Mouse (Mus musculus) midbrain, postnatal 0 days (tissue): Measurements from ENCODE around the gene Vmac. TPM values are rescaled to one million over a fixed set of nuclear protein-coding genes. Genes with fewer than 3 reads are reported as not detected.
A peak's percentile ranks its signal among the peaks of the same experiment; 100 is the strongest.

Experiments used
- ATAC-seq: fragments of 200-750 bp; cut with Nextera tagmentation; 2 replicates; pipeline ENCODE4 v1.8.0; 2017; ENCODE audit warnings: moderate number of reproducible peaks, mild to moderate bottlenecking, moderate TSS enrichment, moderate library complexity; ENCODE audit not compliant: low FRiP score
- DNase-seq: peaks from one replicate; pipeline ENCODE4 v3.0.0-alpha.2; 2015; ENCODE audit warnings: low spot score
- H3K27ac ChIP-seq: fragments of 300-500 bp; sonication (generic); 2 replicates; pipeline ENCODE4 v1.5.1; 2014; ENCODE audit warnings: low read depth, mild to moderate bottlenecking, low read length, mixed read lengths
- H3K27me3 ChIP-seq: fragments of 300-500 bp; sonication (generic); 2 replicates; pipeline ENCODE4 v1.6.1; 2014; ENCODE audit warnings: low read length, control low read depth, mixed read lengths; ENCODE audit not compliant: insufficient read depth
- H3K36me3 ChIP-seq: fragments of 300-500 bp; sonication (generic); 2 replicates; pipeline ENCODE4 v1.6.1; 2014; ENCODE audit warnings: low read length, control low read depth, mixed read lengths; ENCODE audit not compliant: insufficient read depth
- H3K4me1 ChIP-seq: fragments of 300-500 bp; sonication (generic); 2 replicates; pipeline ENCODE4 v1.6.1; 2014; ENCODE audit warnings: mild to moderate bottlenecking, control low read depth, antibody characterized with exemption, low read length, mixed read lengths; ENCODE audit not compliant: insufficient read depth
- H3K4me2 ChIP-seq: fragments of 300-500 bp; sonication (generic); 2 replicates; pipeline ENCODE4 v1.6.1; 2014; ENCODE audit warnings: low read depth, mild to moderate bottlenecking, low read length, mixed read lengths; ENCODE audit not compliant: poor library complexity, severe bottlenecking
- H3K4me3 ChIP-seq: fragments of 300-500 bp; sonication (generic); 2 replicates; pipeline ENCODE4 v1.5.1; 2014; ENCODE audit warnings: low read depth, mild to moderate bottlenecking, low read length, moderate library complexity
- H3K9ac ChIP-seq: fragments of 300-500 bp; sonication (generic); replicated peaks from 2 replicates; pipeline ENCODE4 v1.6.1; 2014; ENCODE audit warnings: mild to moderate bottlenecking, low read length, moderate library complexity, mixed read lengths; ENCODE audit not compliant: poor library complexity, severe bottlenecking
- H3K9me3 ChIP-seq: fragments of 300-500 bp; sonication (generic); 2 replicates; pipeline ENCODE4 v1.6.1; 2016; ENCODE audit warnings: low read length, control low read depth
- CTCF ChIP-seq: IDR thresholded peaks from 2 replicates; pipeline ENCODE4 v1.5.1; 2016; ENCODE audit warnings: antibody characterized with exemption, mild to moderate bottlenecking
- WGBS: fragments of 180-500 bp; shearing (Covaris S2); extraction: QIAGEN DNeasy Blood & Tissue Kit; methylation state at CpG from one replicate; pipeline ENCODE4 v1.1.7; 2014; 5-methylcytosine and 5-hydroxymethylcytosine counted together
- polyA plus RNA-seq: library from polyadenylated mRNA; unstranded; fragments of >200 nt; fragmentation: Nextera tagmentation; extraction: Ambion mirVana; gene quantifications from 2 replicates; pipeline ENCODE4 v1.2.1, GENCODE M21; 2015
- total RNA-seq: library from RNA; depleted of rRNA; stranded (reverse); fragments of >200 nt; gene quantifications from 2 replicates; pipeline ENCODE4 v1.2.3, GENCODE M21; 2014

Gene Vmac
- total and polyA plus RNA-seq, 2 experiments from 2014 or later, result 19.8 to 36.9 TPM

DNA sequence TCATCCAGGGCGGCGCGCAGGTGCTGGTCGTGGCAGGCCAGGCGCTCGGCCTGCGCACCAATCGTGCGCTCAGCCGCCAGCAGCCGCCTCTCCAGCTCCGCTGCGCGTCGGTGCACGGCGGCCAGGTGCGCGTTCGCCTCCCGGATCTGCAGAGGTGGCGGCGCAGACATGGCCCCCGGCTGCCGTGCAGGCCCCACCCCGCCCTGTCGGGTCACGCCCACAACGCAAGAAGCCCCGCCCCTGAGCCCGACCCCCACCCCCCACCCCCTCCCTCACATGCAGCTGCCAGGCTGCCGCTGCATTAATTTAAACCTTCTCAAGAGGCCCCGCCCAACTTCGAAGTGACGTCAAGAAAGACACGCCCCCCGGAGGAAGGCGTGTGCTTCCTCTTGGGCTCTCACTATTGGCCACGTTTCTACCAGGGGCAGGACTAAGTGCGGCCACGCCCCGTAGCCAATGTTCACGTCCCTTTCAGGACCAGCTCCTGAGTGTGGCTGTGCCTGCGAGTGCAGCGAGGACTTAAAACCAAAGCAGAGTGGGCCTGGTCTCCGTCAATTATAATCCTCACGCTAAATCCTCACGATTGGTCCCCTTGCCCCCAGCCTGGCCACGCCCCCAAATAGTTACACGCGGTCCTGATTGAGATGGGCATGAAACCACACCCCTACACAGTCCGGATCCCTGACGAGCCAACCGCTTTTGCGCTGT, 1.0 kb downstream of the Vmac start:
- peaks cover 14% of the 10 kb centered on the region for H3K36me3 ChIP-seq
- no peaks in the 10 kb centered on the region for H3K9me3 ChIP-seq
- peak; percentile 94 for ATAC-seq
- peaks cover 15% of the 10 kb centered on the region for H3K4me1 ChIP-seq
- DNase-seq, result peak; percentile 99
- no peaks in the 10 kb centered on the region for H3K27me3 ChIP-seq
- peak overlapping the region; percentile 62 for H3K4me2 ChIP-seq
- no peak; the same call in 1 of the 2 replicates for TF ChIP-seq CTCF
- H3K27ac ChIP-seq, result peak overlapping the region; percentile 84
- H3K4me3 ChIP-seq, result peak overlapping the region; percentile 60
- under 1% methylated on average over 48 of the region's 55 CpGs for WGBS
- peak overlapping the region; percentile 67 for H3K9ac ChIP-seq

GRCm38 (mm10) chr17:56715914-56716654, 1.7 kb downstream of the Vmac start:
- H3K27ac ChIP-seq, result peak overlapping the region; percentile 84
- DNase-seq (no peak), ATAC-seq (no peak)
- H3K4me1 ChIP-seq, result peaks cover 15% of the 10 kb centered on the region
- H3K4me2 ChIP-seq, result peak overlapping the region; percentile 62
- H3K9ac ChIP-seq, result peak overlapping the region; percentile 67
- no peaks in the 10 kb centered on the region for H3K27me3 ChIP-seq
- WGBS, result 22% methylated on average over 22 of the region's 22 CpGs
- peaks cover 15% of the 10 kb centered on the region for H3K36me3 ChIP-seq
- H3K9me3 ChIP-seq, result no peaks in the 10 kb centered on the region
- no peak for TF ChIP-seq CTCF
- H3K4me3 ChIP-seq, result peak overlapping the region; percentile 60

DNA sequence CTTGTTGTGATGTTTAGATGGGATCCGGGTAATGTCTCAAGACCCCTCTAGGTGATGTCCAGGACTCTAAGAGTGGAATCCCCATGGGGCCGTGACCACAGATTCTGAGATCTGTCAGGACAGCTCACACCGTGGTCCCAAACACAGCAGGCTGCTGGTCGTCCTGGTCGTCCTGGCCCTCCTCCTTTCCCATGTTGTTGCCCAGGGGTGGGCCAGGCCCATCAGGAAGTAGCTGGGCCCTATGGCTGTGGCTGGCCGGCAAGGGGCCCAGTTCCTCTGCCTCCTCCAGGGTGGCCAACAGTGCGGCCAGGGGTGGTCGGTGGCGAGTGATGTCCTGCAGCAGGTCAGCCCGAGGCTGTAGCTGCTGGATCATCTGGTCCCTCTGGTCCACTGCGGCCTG, 2.5 kb downstream of the Vmac start:
- H3K27ac ChIP-seq, result no peak overlapping the region
- no peak for TF ChIP-seq CTCF
- H3K4me1 ChIP-seq, result peaks cover 15% of the 10 kb centered on the region
- H3K36me3 ChIP-seq, result peaks cover 22% of the 10 kb centered on the region
- H3K4me3 ChIP-seq, result peak overlapping the region; percentile 60; the same call in 1 of the 2 replicates
- H3K27me3 ChIP-seq, result no peaks in the 10 kb centered on the region
- H3K4me2 ChIP-seq, result peak overlapping the region; percentile 62
- WGBS, result 60% methylated on average over 11 of the region's 11 CpGs
- ATAC-seq, result no peak
- H3K9me3 ChIP-seq, result no peaks in the 10 kb centered on the region
- peak overlapping the region; percentile 67; the same call in 1 of the 2 replicates for H3K9ac ChIP-seq
- no peak for DNase-seq

DNA sequence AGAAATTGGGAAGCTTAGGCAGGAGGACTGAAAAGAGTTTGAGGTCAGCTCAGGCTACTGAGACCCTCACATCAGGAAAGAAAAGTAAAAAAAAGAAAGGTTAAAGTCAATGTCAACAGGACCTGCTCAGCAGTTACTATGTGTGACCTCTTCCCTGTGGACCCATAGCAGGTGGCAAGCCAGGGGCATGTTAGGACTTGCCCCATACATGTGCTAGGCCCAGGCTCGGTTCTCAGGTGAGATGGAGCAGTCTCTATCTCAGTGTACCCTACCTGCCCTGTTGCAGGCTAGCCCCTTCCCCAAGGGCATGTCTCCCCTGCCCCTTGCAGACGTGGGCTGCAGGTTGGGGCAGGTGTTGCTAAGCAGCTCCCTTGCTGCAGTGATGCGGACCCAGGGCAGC, 8.1 kb downstream of the Vmac start:
- Histone ChIP-seq H3K36me3 (peaks cover 75% of the 10 kb centered on the region), H3K4me1 (no peaks in the 10 kb centered on the region), H3K27ac (no peak overlapping the region)

DNA sequence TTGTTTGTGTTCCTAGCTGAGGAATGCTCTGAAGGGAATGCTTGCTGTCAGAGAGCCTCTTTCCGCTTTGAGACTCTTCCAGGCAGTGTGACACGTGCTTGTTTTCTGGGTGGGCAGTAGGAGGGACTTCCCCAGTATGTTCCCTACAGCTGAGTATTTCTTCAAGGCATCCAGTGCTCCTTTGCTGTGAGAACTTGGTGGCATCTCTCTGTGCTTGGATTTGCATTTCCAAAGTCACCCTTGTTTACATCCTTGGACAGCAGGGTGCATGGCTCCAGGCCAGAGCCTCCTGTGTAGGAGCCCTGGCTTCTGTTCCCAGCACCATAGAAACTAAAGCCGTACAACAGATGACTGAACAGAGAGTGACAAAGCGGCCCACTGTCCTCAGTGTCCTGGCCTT, 9.1 kb downstream of the Vmac start:
- Histone ChIP-seq H3K4me1 (no peaks in the 10 kb centered on the region), H3K4me3 (no peak overlapping the region), H3K27ac (no peak overlapping the region), H3K36me3 (peaks cover 83% of the 10 kb centered on the region), H3K9me3 (no peaks in the 10 kb centered on the region), H3K9ac (no peak overlapping the region), H3K4me2 (no peak overlapping the region), H3K27me3 (no peaks in the 10 kb centered on the region)
- TF ChIP-seq CTCF, result no peak
- WGBS, result 76% methylated on average over 4 of the region's 4 CpGs
- ATAC-seq (no peak), DNase-seq (peak; percentile 42)

More for the DNA sequence above, 8.1 kb downstream of the Vmac start:
- H3K4me3 ChIP-seq, result no peak overlapping the region
- H3K9ac ChIP-seq, result no peak overlapping the region
- H3K9me3 ChIP-seq, result no peaks in the 10 kb centered on the region
- TF ChIP-seq CTCF, result no peak
- WGBS, result 88% methylated on average over 3 of the region's 3 CpGs
- ATAC-seq (no peak), DNase-seq (no peak)
- H3K27me3 ChIP-seq, result no peaks in the 10 kb centered on the region
- H3K4me2 ChIP-seq, result no peak overlapping the region

DNA sequence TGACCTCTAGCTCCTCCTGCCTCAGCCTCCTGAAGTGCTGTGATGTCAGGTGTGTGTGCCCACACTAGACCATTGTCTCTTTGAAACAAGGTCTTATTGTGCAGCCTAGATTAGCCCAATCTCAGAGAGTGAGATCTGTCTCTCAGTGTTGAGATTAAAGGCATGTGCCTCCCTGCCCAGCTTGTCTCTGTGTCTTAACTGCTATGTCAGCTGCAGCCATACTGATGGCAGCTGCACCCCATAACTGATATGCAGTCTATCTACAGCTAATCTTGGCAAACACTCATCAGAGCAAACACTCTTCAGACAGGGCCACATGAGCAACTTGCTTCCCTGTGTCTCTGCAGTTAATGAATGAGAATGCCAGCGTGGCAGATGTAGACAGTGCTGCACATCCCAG, 11.3 kb downstream of the Vmac start:
- 100% methylated on average over 1 of the region's 1 CpGs for WGBS
- TF ChIP-seq CTCF, result no peak
- no peaks in the 10 kb centered on the region for H3K4me1 ChIP-seq
- no peak for DNase-seq
- ATAC-seq, result no peak
- no peak overlapping the region for H3K4me3 ChIP-seq
- peaks cover 91% of the 10 kb centered on the region for H3K36me3 ChIP-seq
- H3K27me3 ChIP-seq, result no peaks in the 10 kb centered on the region
- H3K9me3 ChIP-seq, result no peaks in the 10 kb centered on the region
- no peak overlapping the region for H3K9ac ChIP-seq
- H3K27ac ChIP-seq, result no peak overlapping the region
- H3K4me2 ChIP-seq, result no peak overlapping the region
